Mouse (Mus musculus): ENCODE results near the gene Lbr. TPM values are rescaled to one million over a fixed set of nuclear protein-coding genes. Genes with fewer than 3 reads are reported as not detected.

Lbr gene
- polyA plus RNA-seq, 2 experiments, result 45.0 to 112 TPM

DNA sequence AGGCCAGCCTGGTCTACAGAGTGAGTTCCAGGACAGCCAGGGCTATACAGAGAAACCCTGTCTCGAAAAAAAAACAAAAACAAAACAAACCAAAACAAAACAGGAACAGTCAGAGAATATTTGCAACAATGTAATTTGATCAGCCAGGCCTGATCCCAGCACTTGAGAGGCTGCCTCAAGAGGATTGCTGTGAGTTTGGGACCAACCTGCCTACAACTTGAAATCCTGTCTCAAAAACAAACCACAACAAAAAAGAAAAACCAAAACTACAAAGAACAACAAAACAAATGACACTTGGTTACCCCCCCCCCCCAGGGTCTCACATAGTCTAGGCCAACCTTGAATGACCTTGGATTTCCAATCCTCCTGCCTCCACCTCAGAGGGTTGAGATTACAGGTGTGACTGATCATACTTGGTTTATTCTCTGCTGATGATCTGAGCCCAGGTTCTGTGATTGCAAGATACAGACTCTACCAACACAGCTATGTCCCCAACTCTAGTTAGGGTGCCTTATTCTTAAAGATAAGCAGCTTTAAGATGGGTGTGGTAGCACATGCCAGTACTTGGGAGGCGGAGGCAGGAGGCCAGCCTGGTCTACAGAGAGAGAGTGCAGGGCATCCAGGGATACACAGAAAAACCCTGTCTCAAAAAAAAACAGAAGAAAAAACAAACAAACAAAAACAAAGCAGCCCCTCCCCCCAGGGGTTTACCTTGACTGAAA is 18.5 kb upstream of the Lbr start:
- Histone ChIP-seq H3K4me1 (ENCODE audit: control insufficient read depth, insufficient read depth, low read length) (peaks cover 5% of the 10 kb centered on the region; the same call in 1 of the 2 replicates), H3K4me2 (replicated peaks; ENCODE audit: low read depth, low read length, severe bottlenecking) (no peak overlapping the region), H3K9ac (ENCODE audit: low read depth, low read length, severe bottlenecking) (no peak overlapping the region), H3K27ac (replicated peaks; ENCODE audit: low read depth, low read length) (no peak overlapping the region), H3K4me3 (replicated peaks; ENCODE audit: low read length) (no peak overlapping the region), H3K27me3 (ENCODE audit: control insufficient read depth, insufficient read depth, low read length) (no peaks in the 10 kb centered on the region), H3K9me3 (ENCODE audit: control insufficient read depth, low read length) (no peaks in the 10 kb centered on the region), H3K36me3 (ENCODE audit: control insufficient read depth, insufficient read depth, low read length) (no peaks in the 10 kb centered on the region)
- no peak for TF ChIP-seq POLR2A (IDR thresholded peaks at IDR 0.05; ENCODE audit: borderline replicate concordance, extremely low read depth, insufficient read depth, insufficient read length)
- ATAC-seq (ENCODE audit: low FRiP score, low read depth) (no peak), DNase-seq (ENCODE audit: low spot score) (no peak)
- WGBS, result 86% methylated on average over 2 of the region's 2 CpGs

DNA sequence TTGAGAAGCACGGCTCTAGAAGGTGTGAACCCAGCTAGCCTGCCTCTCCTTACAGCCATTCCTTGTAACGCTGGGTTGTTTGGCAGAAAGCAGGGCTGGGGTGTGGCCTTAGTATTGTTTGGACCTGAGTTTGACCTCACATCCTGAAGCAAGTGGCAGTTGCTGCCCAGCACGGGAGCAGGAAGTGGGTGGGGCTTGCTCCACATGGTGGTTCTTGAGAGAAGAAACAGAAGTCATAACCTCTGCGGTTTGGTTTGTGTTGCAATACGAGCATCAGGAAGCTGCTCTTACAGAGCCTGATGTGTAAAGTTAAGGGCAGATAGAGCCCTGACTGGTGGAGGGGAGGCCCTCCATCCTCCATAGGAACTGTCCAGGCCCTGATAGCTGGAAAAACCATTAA is 17.8 kb upstream of the Lbr start:
- DNase-seq (ENCODE audit: low spot score) (peak; percentile 57), ATAC-seq (ENCODE audit: low FRiP score, low read depth) (no peak)
- no peak for TF ChIP-seq POLR2A (IDR thresholded peaks at IDR 0.05; ENCODE audit: borderline replicate concordance, extremely low read depth, insufficient read depth, insufficient read length)
- no peak overlapping the region for H3K9ac ChIP-seq (ENCODE audit: low read depth, low read length, severe bottlenecking)
- 13% methylated on average over 5 of the region's 5 CpGs for WGBS
- no peaks in the 10 kb centered on the region for H3K36me3 ChIP-seq (ENCODE audit: control insufficient read depth, insufficient read depth, low read length)
- H3K9me3 ChIP-seq (ENCODE audit: control insufficient read depth, low read length), result no peaks in the 10 kb centered on the region
- no peak overlapping the region for H3K4me2 ChIP-seq (replicated peaks; ENCODE audit: low read depth, low read length, severe bottlenecking)
- H3K27ac ChIP-seq (replicated peaks; ENCODE audit: low read depth, low read length), result no peak overlapping the region
- no peaks in the 10 kb centered on the region for H3K27me3 ChIP-seq (ENCODE audit: control insufficient read depth, insufficient read depth, low read length)
- H3K4me3 ChIP-seq (replicated peaks; ENCODE audit: low read length), result no peak overlapping the region
- peaks cover 5% of the 10 kb centered on the region; the same call in 1 of the 2 replicates for H3K4me1 ChIP-seq (ENCODE audit: control insufficient read depth, insufficient read depth, low read length)

DNA sequence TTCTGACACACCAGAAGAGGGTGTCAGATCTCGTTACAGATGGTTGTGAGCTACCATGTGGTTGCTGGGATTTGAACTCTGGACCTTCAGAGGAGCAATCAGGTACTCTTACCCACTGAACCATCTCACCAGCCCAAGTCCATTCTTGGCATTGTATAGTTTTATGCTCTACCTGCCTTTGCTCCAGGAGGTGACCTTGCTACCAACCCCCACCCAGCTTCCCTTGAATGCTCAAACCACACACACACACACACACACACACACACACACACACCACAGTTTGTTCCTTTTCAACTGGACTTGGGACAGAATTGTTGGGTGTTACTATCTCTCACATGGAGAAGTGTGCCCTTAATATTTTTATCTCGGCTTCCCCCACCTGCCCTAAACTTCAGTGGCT is 13.5 kb upstream of the Lbr start:
- no peak for ATAC-seq (ENCODE audit: low FRiP score, low read depth)
- Histone ChIP-seq H3K36me3 (ENCODE audit: control insufficient read depth, insufficient read depth, low read length) (no peaks in the 10 kb centered on the region), H3K4me3 (replicated peaks; ENCODE audit: low read length) (no peak overlapping the region), H3K9me3 (ENCODE audit: control insufficient read depth, low read length) (no peaks in the 10 kb centered on the region), H3K27ac (replicated peaks; ENCODE audit: low read depth, low read length) (no peak overlapping the region), H3K9ac (ENCODE audit: low read depth, low read length, severe bottlenecking) (no peak overlapping the region), H3K4me1 (ENCODE audit: control insufficient read depth, insufficient read depth, low read length) (peaks cover 8% of the 10 kb centered on the region; the same call in 1 of the 2 replicates), H3K27me3 (ENCODE audit: control insufficient read depth, insufficient read depth, low read length) (no peaks in the 10 kb centered on the region), H3K4me2 (replicated peaks; ENCODE audit: low read depth, low read length, severe bottlenecking) (no peak overlapping the region)
- TF ChIP-seq POLR2A (IDR thresholded peaks at IDR 0.05; ENCODE audit: borderline replicate concordance, extremely low read depth, insufficient read depth, insufficient read length), result no peak
- no peak for DNase-seq (ENCODE audit: low spot score)
- WGBS, result 85% methylated on average over 2 of the region's 2 CpGs

DNA sequence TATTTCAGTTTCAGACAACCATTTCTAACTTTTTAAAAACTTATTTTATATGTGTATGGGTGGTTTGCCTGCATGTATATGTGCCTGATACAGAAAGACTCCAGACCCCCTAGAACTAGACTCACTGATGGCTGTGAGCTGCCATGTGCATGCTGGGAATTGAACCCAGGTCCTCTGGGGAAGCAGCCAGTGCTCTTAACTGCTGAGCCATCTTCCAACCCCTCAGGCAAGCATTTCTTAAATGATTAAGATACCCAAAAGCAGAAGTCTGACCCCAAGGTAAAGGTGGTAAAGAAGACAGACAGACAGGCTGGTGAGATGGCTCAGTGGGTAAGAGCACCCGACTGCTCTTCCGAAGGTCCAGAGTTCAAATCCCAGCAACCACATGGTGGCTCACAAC is 12.0 kb upstream of the Lbr start:
- H3K4me2 ChIP-seq (replicated peaks; ENCODE audit: low read depth, low read length, severe bottlenecking), result no peak overlapping the region
- no peak for ATAC-seq (ENCODE audit: low FRiP score, low read depth)
- TF ChIP-seq POLR2A (IDR thresholded peaks at IDR 0.05; ENCODE audit: borderline replicate concordance, extremely low read depth, insufficient read depth, insufficient read length), result no peak
- no peak for DNase-seq (ENCODE audit: low spot score)
- peaks cover 8% of the 10 kb centered on the region; the same call in 1 of the 2 replicates for H3K4me1 ChIP-seq (ENCODE audit: control insufficient read depth, insufficient read depth, low read length)
- H3K27ac ChIP-seq (replicated peaks; ENCODE audit: low read depth, low read length), result no peak overlapping the region
- no peaks in the 10 kb centered on the region for H3K9me3 ChIP-seq (ENCODE audit: control insufficient read depth, low read length)
- no peaks in the 10 kb centered on the region for H3K36me3 ChIP-seq (ENCODE audit: control insufficient read depth, insufficient read depth, low read length)
- H3K9ac ChIP-seq (ENCODE audit: low read depth, low read length, severe bottlenecking), result no peak overlapping the region
- 95% methylated on average over 2 of the region's 2 CpGs for WGBS
- H3K4me3 ChIP-seq (replicated peaks; ENCODE audit: low read length), result no peak overlapping the region
- H3K27me3 ChIP-seq (ENCODE audit: control insufficient read depth, insufficient read depth, low read length), result no peaks in the 10 kb centered on the region

DNA sequence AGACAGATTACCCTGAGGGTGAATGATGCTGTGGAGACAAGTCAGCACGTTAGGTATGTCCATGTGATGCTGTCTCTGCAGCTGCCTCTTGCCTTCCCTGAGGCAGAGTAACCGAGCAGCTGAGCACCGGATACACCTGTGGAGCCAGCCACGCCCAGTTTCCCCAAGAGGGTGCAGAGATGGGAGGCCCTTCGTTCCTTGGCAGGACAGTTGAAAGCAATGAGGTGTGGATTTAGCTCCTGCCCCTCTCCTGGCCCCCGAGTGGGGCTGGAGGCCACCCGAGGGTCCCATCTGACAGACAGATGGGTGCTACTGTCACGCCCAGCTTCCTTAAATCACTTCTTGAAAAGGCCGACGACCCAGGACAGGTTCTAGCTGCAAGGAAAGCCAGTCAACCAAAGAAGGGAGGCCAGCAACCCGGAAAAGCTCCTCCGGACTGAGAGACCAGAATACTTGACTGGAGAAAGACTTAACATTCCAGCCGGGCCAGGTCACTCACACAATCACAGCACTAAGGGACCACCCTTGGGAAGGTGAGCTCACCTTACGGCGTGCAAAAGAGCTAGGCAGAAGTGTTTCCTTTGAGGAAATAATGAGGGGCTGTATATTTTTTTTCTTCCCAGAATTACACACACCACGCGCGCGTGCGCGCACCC is 10.4 kb upstream of the Lbr start:
- 0 out of 2 replicates have a peak overlapping the region, but pooled peaks have one; percentile 16 for H3K9ac ChIP-seq (ENCODE audit: low read depth, low read length, severe bottlenecking)
- no peaks in the 10 kb centered on the region for H3K36me3 ChIP-seq (ENCODE audit: control insufficient read depth, insufficient read depth, low read length)
- H3K4me3 ChIP-seq (replicated peaks; ENCODE audit: low read length), result peak overlapping the region; percentile 13
- peak; percentile 51 for DNase-seq (ENCODE audit: low spot score)
- H3K4me1 ChIP-seq (ENCODE audit: control insufficient read depth, insufficient read depth, low read length), result peaks cover 8% of the 10 kb centered on the region; the same call in 1 of the 2 replicates
- TF ChIP-seq POLR2A (IDR thresholded peaks at IDR 0.05; ENCODE audit: borderline replicate concordance, extremely low read depth, insufficient read depth, insufficient read length), result no peak
- H3K9me3 ChIP-seq (ENCODE audit: control insufficient read depth, low read length), result no peaks in the 10 kb centered on the region
- H3K4me2 ChIP-seq (replicated peaks; ENCODE audit: low read depth, low read length, severe bottlenecking), result peak overlapping the region; percentile 42
- H3K27ac ChIP-seq (replicated peaks; ENCODE audit: low read depth, low read length), result peak overlapping the region; percentile 55
- 6% methylated on average over 15 of the region's 21 CpGs for WGBS
- no peaks in the 10 kb centered on the region for H3K27me3 ChIP-seq (ENCODE audit: control insufficient read depth, insufficient read depth, low read length)
- ATAC-seq (ENCODE audit: low FRiP score, low read depth), result peak; percentile 63; the same call in 1 of the 2 replicates

All from limb, embryonic 14.5 days (tissue).